Mouse (Mus musculus) erythroblast, embryonic 14.5 days (primary cell): Measurements from ENCODE around the gene Ptpn14. TPM values are rescaled to one million over a fixed set of nuclear protein-coding genes. Genes with fewer than 3 reads are reported as not detected.
A peak's percentile ranks its signal among the peaks of the same experiment; 100 is the strongest.

ENCODE experiments used
- H3K27me3 ChIP-seq: 2 replicates; pipeline ENCODE4 v1.6.1; 2012; ENCODE audit warnings: inconsistent platforms; ENCODE audit not compliant: control insufficient read depth
- H3K36me3 ChIP-seq: 2 replicates; pipeline ENCODE4 v1.6.1; 2012; ENCODE audit warnings: mild to moderate bottlenecking, inconsistent platforms; ENCODE audit not compliant: control insufficient read depth
- H3K4me1 ChIP-seq: 2 replicates; pipeline ENCODE4 v1.6.1; 2012; ENCODE audit warnings: inconsistent platforms; ENCODE audit not compliant: control insufficient read depth
- H3K4me3 ChIP-seq: replicated peaks from 2 replicates; pipeline ENCODE3; 2012; ENCODE audit warnings: moderate library complexity, mild to moderate bottlenecking, inconsistent platforms
- H3K9me3 ChIP-seq: 2 replicates; pipeline ENCODE4 v1.6.1; 2012; ENCODE audit warnings: low read length, inconsistent platforms, mixed read lengths; ENCODE audit not compliant: control insufficient read depth
- GATA1 ChIP-seq: IDR thresholded peaks from 2 replicates; pipeline ENCODE4 v1.6.1; 2012; ENCODE audit warnings: low read length, inconsistent platforms, mixed read lengths
- TAL1 ChIP-seq: IDR thresholded peaks from 3 replicates; pipeline ENCODE4 v1.6.1; 2012; ENCODE audit warnings: low read length, inconsistent platforms, mixed read lengths
- polyA plus RNA-seq: library from polyadenylated mRNA; stranded (reverse); fragments of >175 nt; gene quantifications from 2 replicates; pipeline ENCODE4 v1.2.3, GENCODE M21; 2012

The Ptpn14 gene
- polyA plus RNA-seq, 1 experiment: not detected

DNA sequence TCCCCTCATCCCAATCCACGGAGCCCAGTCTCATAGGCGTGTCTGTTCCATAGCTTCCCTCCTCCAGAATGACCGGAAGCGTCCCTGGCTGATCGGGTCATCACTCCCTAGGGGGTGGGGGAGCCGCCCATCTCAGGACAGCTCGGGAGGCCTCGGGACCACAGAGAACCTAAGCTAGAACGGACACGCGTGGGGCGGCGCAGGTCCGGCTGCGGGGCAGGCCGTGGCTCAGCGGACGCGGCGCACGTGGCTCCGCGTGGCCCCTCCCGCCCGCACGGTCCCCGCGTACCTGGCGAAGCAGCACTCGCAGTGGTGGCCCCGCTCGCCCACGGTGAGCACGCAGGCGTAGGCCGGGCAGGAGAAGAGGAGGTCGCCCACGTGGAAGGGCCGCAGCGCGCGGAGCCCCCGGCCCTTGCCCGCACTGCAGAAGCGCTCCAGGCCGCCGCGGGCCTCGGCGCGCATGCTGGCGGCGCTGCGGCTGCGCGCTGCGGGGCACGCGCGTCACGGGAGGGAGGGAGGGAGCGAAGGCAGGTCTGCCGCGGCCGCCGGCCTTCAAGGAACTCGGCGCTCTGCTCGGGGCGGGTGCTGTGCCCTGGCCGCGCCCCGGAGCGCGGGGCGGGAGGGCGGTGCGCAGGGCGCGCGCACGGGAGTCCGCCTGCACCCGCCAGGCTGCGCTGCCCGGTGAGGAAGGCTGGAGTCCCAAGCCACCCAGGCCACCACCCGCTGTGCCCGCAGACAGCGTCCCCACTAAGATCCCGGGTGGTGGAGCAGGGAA is 193.9 kb downstream of the Ptpn14 start, which contains the start of gene Smyd2:
Gene Smyd2 (minus strand): TSS at position 546 of the 775 bp plus-strand sequence.
- no peaks in the 10 kb centered on the region for H3K36me3 ChIP-seq
- no peaks in the 10 kb centered on the region for H3K27me3 ChIP-seq
- peaks cover 21% of the 10 kb centered on the region for H3K4me1 ChIP-seq
- peak within 1 kb of the TSS; percentile 71 for H3K4me3 ChIP-seq
- TF ChIP-seq TAL1: no peak
- no peak for TF ChIP-seq GATA1
- H3K9me3 ChIP-seq: no peaks in the 10 kb centered on the region

DNA sequence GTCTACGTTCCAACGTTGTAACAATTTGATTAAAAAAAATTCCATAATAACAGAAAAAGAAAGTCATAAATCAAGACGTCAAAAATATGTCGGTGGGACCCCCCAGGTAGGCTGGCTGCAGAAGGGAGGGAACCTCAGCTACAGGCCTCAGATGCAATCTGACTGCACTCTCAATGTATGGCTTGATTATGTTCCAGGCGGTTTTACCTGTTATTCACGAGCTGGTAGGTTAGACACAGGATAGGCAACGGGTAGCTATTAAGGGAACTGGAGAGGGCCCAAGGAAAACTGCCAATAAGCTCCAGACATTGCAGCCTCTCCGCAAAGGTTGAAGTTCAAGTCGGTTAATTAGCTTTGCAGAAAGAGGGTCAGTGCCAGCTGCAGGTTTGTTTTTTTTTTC is 194.7 kb downstream of the Ptpn14 start:
- TF ChIP-seq GATA1: no peak
- TF ChIP-seq TAL1: no peak
- Histone ChIP-seq H3K4me3 (peak overlapping the region; percentile 71), H3K27me3 (no peaks in the 10 kb centered on the region), H3K9me3 (no peaks in the 10 kb centered on the region), H3K4me1 (peaks cover 21% of the 10 kb centered on the region), H3K36me3 (no peaks in the 10 kb centered on the region)

DNA sequence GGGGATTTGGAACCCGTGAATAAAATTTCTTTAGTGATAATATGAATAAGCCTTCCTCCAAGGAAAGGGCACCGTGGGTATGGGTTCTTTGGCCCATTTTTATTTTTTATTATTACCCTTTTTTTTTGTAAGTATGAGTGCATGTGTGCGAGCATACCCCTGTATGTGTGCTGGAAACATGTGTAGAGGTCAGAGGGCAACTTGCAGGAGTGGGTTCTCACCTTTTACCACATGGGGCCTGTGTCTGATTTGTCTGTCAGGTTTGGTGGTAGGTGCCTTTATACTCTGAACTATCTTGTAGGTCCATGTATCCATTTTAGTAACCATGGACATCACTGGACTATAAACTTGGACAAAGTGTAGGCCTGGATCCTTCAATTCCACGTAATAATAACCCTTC is 195.1 kb downstream of the Ptpn14 start:
- no peaks in the 10 kb centered on the region for H3K27me3 ChIP-seq
- H3K4me3 ChIP-seq: no peak overlapping the region
- no peaks in the 10 kb centered on the region for H3K9me3 ChIP-seq
- H3K36me3 ChIP-seq: no peaks in the 10 kb centered on the region
- peaks cover 21% of the 10 kb centered on the region for H3K4me1 ChIP-seq
- TF ChIP-seq GATA1: no peak
- no peak for TF ChIP-seq TAL1

DNA sequence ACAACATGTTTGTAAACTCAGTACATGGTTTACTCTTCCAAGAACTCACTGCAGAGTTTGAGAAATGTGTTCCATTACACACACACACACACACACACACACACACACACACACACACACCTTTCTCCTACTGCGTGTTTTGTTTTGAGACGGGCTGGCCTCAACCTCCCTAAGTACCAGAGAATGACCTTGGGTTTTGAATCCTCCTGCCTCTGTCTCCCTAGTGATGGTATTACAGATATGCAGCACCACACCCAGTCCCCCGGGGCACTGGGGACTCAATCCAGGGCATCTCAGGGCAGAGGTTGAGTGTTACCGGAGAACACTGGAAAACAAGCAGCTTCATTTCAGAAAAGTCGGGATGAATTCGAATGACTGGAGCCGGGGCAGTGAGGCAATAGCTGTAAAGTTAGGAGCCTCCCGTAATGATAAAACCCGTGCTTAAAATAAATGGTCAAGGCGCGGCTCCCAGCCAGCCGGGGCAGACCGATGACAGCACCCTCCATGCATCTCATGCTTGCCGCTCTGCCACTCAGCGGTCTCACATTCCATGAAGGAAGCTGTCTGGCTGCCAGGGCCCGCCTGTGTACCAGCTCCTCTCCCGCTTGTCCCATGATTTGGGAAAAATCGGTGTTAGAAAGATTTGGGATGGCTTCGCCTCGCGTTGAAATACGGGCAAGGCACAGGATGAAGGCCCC is 196.0 kb downstream of the Ptpn14 start:
- H3K4me1 ChIP-seq: peaks cover 21% of the 10 kb centered on the region
- H3K4me3 ChIP-seq: no peak overlapping the region
- no peaks in the 10 kb centered on the region for H3K27me3 ChIP-seq
- no peaks in the 10 kb centered on the region for H3K36me3 ChIP-seq
- TF ChIP-seq TAL1: no peak
- TF ChIP-seq GATA1: no peak
- H3K9me3 ChIP-seq: no peaks in the 10 kb centered on the region

DNA sequence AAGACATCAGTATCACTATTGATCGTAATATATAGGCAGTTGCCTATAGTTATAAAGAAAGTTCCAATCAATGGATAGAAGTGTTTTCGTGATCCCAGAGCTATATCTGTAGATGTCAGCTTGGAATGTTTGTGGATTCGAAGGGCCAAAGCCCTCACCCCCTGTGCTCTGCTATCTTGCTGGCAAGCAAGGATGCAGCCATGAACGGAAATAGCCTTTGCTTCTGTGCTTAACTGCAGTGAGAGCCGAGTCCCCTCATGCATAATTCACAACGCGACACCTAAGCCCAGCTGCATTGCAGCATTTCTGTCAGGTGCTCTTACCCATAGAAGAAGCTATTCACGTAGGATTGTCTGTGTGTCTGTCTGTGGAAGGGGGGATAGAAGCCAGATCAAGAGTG is 198.2 kb downstream of the Ptpn14 start:
- peaks cover 12% of the 10 kb centered on the region for H3K4me1 ChIP-seq

More for the DNA sequence above, 198.2 kb downstream of the Ptpn14 start:
- Histone ChIP-seq H3K9me3 (no peaks in the 10 kb centered on the region), H3K36me3 (no peaks in the 10 kb centered on the region), H3K27me3 (no peaks in the 10 kb centered on the region), H3K4me3 (no peak overlapping the region)
- TF ChIP-seq GATA1 (no peak), TAL1 (no peak)

Other genes with a start within 250 kb of the Ptpn14 start
- 3.7 and 3.9 TPM in 2 replicates for gene Cenpf, start 40.2 kb upstream of the Ptpn14 start, polyA plus RNA-seq
- 0.21 and 0.27 TPM in 2 replicates for gene Smyd2, start 194.1 kb downstream of the Ptpn14 start, polyA plus RNA-seq